Mouse (Mus musculus): Measurements from ENCODE around the gene Gm49394.

Gm49394 gene

GRCm38 (mm10) chr7:142669751-142670625 lies at the start of gene Gm49394:
Gene Gm49394, minus strand, starts transcription at chr7:142669942.
- no peak for DNase-seq (ENCODE audit: low read depth, low spot score)

- peak; percentile 43 for DNase-seq (ENCODE audit: low read depth, low spot score)
These were observed 45.2 kb upstream of the Gm49394 start for GRCm38 (mm10) chr7:142714783-142715498.

DNA sequence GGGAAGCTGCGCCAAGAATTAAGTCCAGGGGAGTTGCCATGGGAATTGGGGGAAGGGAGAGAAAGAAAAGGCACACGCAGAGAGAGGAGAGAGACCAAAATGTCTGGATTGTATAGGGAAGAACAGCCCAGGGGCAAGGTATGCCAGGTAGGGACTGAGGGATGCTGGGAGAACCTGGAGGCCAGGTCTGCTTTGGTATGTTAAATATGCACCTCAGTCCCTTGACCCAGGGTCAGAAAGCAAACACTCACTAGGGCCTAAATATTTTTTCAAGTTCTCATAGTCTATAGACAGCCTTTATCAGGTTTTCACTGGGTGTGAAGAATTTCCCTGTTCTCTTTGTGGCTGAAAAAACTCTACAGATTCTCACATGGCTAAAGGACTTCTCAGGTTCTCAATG lies 37.1 kb upstream of the Gm49394 start:
- no peak for DNase-seq (ENCODE audit: low read depth, low spot score)

DNA sequence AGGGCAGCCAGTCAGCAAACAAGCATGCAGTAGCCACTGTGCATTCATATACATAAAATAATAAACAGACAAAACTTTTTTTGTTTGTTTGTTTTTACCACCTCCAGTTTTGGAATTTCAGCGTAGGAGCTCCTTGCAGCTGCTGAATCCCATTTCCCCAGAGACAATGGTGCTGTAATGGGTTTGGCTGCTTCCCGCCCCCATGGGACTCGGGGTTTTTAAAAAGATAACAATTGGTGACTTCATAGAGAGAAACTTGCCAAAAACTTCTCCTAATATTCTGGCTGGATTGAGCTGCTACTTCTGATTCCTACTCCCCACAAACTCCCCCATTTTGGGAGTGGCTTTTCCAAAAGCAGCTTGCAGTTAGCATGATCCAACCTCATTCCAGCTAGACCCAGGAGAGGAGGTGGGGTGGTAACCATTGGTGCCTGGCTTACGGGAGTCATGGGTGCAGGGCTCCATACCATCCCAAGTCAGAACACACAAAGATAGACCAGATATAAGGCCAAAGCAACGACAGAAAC lies 29.7 kb upstream of the Gm49394 start:
- DNase-seq (ENCODE audit: low read depth, low spot score): no peak

GRCm38 (mm10) chr7:142678611-142679010 lies 8.9 kb upstream of the Gm49394 start:
- no peak for DNase-seq (ENCODE audit: low read depth, low spot score)

GRCm38 (mm10) chr7:142675644-142676043 lies 5.9 kb upstream of the Gm49394 start:
- DNase-seq (ENCODE audit: low read depth, low spot score): peak; percentile 64

DNA sequence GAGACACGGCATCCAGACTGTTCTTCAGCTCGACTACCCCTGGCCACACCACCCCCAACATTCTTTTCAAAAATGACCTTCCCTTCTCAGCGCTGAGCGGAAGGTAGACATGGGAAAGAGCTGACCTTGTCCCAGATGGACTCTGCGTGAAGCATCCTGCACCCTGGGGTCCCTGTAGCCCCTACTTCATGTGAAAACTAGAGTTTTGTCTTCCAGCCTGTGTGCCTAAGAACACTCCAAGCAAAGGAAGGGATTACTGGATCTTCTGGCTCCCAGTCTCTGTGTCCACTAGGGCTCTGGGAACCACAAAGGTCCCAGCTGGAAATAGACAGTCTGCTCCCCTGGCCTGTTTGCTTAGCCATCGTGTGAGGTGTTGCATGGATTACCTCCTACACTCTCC lies 5.4 kb upstream of the Gm49394 start:
- no peak for DNase-seq (ENCODE audit: low read depth, low spot score)

DNA sequence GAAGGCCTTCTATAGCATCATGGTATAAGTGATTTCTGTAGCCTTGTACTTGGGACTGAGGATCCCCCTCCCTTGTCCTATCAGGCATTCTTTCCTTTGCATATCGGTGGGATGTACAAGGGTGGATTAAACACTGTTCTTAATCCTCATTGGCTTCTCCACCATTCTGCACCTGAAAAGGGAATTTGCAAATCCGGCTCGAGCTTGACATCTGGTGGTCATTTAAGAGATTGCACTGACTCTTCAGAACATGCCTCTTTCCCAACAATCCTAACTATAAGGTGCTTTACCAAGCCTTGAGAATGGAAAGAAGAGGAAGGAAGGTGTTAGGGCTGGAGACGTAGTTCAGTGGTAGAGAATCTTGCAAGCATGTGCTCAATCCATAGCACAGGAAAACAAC lies 2.4 kb upstream of the Gm49394 start:
- DNase-seq (ENCODE audit: low read depth, low spot score): peak; percentile 39

- DNase-seq (ENCODE audit: low read depth, low spot score): peak; percentile 7
These were observed 1.3 kb upstream of the Gm49394 start for GRCm38 (mm10) chr7:142671067-142671466.

- DNase-seq (ENCODE audit: low read depth, low spot score): no peak
These were observed 1.4 kb downstream of the Gm49394 start for GRCm38 (mm10) chr7:142668328-142668727.

GRCm38 (mm10) chr7:142667521-142667920 lies 2.2 kb downstream of the Gm49394 start:
- no peak for DNase-seq (ENCODE audit: low read depth, low spot score)

DNA sequence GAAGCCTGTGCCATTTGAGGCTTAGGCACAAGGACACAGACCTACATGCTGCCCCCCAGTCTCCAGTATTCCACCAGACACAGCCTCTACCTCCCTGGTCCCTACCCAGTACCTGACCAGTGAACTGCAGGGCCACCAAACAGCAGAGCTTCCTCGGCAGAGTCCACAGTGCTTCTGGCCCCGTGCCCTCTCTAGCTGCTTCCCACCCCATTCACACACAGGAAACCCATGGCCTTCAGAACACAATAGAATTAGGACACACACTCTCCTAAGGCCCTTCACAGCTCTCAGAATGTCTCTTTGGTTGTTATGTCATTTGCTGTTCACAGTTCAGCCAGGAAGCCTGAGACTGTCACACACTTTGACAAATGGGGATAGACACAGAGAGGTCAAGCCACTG lies 3.1 kb downstream of the Gm49394 start, which contains the start of gene Igf2:
TSS of gene Igf2 (minus strand) at position 158 of the 400 bp plus-strand sequence.
- no peak for DNase-seq (ENCODE audit: low read depth, low spot score)

DNA sequence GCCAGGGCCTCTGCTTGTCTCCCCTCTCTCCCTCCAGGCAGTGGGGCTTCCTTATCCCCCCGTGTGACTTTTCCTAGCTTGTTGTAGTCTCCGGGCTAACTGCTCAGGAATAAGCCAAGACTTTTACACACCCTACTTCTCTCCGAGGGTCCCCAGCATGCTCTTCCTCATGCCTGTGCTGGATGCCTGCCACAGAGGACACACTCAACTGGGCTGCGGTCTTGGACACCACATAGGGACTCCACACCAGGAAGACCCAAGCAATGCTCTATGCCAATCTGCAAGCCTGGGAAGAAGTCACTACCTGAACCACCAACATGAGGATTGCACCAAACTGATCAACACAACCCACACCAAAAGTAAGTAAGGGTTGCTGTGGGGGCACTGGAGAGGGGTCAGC lies 3.6 kb downstream of the Gm49394 start:
- DNase-seq (ENCODE audit: low read depth, low spot score): no peak

- DNase-seq (ENCODE audit: low read depth, low spot score): no peak
These were observed 4.4 kb downstream of the Gm49394 start for GRCm38 (mm10) chr7:142665364-142665763.

- DNase-seq (ENCODE audit: low read depth, low spot score): no peak
These were observed 5.2 kb downstream of the Gm49394 start for GRCm38 (mm10) chr7:142664465-142665029.

DNA sequence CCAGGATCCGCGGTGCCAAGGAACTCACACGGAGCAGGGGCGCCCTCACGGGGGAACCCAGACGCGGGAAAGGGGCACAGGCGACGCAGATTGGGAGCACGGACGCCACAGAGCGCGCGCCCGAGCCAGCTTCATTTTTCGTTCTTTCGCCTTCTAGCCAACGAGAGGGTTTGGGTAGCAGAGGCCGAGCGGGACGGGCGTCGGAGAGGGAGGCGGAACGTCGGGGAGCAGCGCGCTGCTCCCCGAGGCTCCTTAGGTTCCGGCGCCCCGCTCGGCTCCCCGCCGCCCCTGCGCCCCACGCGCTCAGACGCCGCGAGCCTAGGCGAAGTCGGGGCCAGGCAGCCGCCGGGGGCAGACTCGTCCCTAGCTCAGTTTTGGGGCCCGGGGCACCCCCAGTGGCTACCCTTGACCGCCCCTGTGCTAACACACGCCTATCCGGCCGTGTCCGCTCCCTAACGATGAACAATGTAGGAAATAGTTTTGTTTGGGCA lies 5.8 kb downstream of the Gm49394 start:
- no peak for DNase-seq (ENCODE audit: low read depth, low spot score)

DNA sequence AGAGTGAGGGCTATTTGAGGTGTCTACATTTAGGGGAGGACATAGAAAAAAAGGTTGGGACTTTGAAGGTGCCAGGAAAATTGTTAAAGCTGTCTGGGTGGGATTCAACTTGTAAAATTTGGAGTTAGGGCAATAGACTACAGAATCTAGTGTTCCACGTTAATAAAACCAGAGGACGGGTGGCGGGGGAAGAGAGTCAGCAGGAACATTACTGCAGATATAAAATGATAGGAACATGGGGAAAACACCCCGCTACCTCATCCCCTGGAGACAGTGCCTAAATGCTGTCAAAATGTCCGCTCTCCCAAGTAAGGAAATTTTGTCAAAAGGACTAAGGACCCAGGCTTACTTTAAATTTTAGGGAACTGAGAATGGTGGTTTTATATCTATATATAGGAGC lies 6.6 kb downstream of the Gm49394 start:
- no peak for DNase-seq (ENCODE audit: low read depth, low spot score)

GRCm38 (mm10) chr7:142661811-142662210 lies 7.9 kb downstream of the Gm49394 start:
- no peak for DNase-seq (ENCODE audit: low read depth, low spot score)

- no peak for DNase-seq (ENCODE audit: low read depth, low spot score)
These were observed 8.7 kb downstream of the Gm49394 start for GRCm38 (mm10) chr7:142661046-142661445.

DNA sequence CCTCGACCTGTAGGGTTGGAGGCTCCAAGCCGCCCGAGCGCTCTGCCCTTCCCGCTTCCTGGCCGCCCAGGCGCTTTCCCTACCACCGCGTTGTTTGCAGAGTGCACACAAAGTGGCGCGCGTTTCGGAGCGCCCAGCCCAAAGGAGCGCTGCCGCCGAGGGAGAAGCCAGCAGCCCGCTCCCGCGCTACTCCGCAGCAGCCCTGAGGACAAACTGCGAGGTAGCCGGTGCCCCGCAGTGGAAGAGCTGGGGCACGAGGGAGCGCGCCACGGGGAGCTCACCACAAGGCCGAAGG lies 9.1 kb downstream of the Gm49394 start:
- no peak for DNase-seq (ENCODE audit: low read depth, low spot score)

GRCm38 (mm10) chr7:142659767-142660650 lies 9.7 kb downstream of the Gm49394 start:
- no peak for DNase-seq (ENCODE audit: low read depth, low spot score)

Data from A20 (cell line).